Mouse (Mus musculus) testis, adult 2 months (tissue): ENCODE results near the gene Prkcb.

Source experiments
- CTCF ChIP-seq: fragments of 200-500 bp; IDR thresholded peaks from 2 replicates; pipeline ENCODE4 v1.5.1; 2012; ENCODE audit warnings: low read depth, mild to moderate bottlenecking, inconsistent platforms, low read length, moderate library complexity; ENCODE audit not compliant: control insufficient read depth, insufficient read depth, insufficient replicate concordance
- POLR2A ChIP-seq: fragments of 200-500 bp; IDR thresholded peaks from 2 replicates; pipeline ENCODE4 v1.6.1; 2012; ENCODE audit warnings: low read depth, mild to moderate bottlenecking, inconsistent platforms, low read length, moderate library complexity; ENCODE audit not compliant: control insufficient read depth

- TF ChIP-seq CTCF: no peak
- no peak for TF ChIP-seq POLR2A
These were observed 21.6 kb downstream of the Prkcb start for GRCm38 (mm10) chr7:122309909-122310725.
